Mouse (Mus musculus) adrenal gland, postnatal 36 days (tissue): ENCODE results near the gene Ssr4. TPM values are rescaled to one million over a fixed set of nuclear protein-coding genes. Genes with fewer than 3 reads are reported as not detected.
"Not testable (repeated sequence)": the region's sequence is repeated elsewhere in the genome, so short reads cannot be mapped to it uniquely, and the experiment has no call there.

Source experiments
- DNase-seq, 2 experiments: peaks; one replicate each; pipeline ENCODE4 v3.0.0; 2021; ENCODE audit warnings: mixed read lengths in 1 of 2
- long read RNA-seq, 2 experiments: library from polyadenylated mRNA; stranded (forward); transcript quantifications; one replicate each; pipeline ENCODE4 v2.0.0; 2021; ENCODE audit warnings: borderline sequencing depth in 2 of 2
- total RNA-seq, 2 experiments: library from RNA; stranded (reverse); gene quantifications; 2 replicates each; pipeline ENCODE4 v1.2.3; 2021

Ssr4 gene
- 100 to 1,000 TPM; 161 to 166 TPM for total RNA-seq
- long read RNA-seq, experiment 1, transcript Ssr4-208 (6 exons, 800 nt), result major isoform, 124 of 177 reads
- long read RNA-seq, experiment 1, transcript Ssr4-201 (6 exons, 765 nt), result minor isoform, 38 of 177 reads
- long read RNA-seq, experiment 1, partial matches to known transcripts, result 10 of 177 reads
- long read RNA-seq, experiment 1, other reads (novel, unspliced or antisense), result 2 of 177 reads
- long read RNA-seq, experiment 2, transcript Ssr4-208 (6 exons, 800 nt), result major isoform, 49 of 81 reads
- long read RNA-seq, experiment 2, transcript Ssr4-201 (6 exons, 765 nt), result minor isoform, 20 of 81 reads
- long read RNA-seq, experiment 2, partial matches to known transcripts, result 8 of 81 reads
- long read RNA-seq, experiment 2, other reads (novel, unspliced or antisense), result 3 of 81 reads

DNA sequence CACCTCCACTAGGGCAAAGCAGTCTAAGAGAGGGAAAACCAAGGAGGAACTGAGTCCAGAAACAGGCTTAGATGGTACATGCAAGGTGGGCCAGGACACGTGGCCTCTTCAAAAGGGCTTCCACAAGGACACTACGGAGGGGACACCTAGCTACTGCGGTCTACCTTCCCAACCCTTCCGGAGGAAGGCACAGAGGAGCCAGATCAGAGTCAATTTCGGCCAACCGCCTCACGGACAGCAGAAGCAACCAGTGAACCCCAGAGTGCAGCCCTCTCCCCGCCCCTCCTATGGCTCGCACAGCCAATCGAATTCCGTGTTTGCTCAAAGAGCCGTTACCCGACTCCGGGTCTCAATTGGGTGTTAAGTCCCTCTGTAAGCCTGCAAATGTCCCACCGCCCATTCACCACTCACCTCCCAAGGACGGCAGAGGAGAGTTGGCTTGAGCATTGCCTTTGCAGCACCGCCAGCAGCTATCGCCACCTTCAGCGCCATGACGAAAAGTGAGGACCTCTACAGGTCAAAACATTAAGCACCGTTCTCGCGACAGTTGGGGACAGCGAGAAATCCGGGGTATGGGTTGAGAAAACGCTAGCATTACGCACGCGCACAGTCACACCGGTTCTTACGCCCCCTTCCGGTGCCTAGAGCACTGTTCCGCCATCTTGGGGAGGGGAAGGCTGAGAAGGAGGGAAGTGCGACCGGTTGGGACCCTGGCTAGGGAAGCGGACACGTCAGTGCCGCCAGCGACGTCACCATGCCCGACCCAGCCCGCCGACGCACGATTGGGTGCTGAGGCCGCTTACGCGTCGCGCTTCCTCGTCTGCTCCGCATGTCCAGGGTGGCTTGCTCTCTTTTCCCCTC, at the start of gene Ssr4, which contains the start of gene Idh3g:
Ssr4 (plus strand) TSS at position 665 of the 861 bp plus-strand sequence.
Idh3g (minus strand) TSS at position 534 of the 861 bp plus-strand sequence.
- peak; percentile 92 to 93 for DNase-seq

DNA sequence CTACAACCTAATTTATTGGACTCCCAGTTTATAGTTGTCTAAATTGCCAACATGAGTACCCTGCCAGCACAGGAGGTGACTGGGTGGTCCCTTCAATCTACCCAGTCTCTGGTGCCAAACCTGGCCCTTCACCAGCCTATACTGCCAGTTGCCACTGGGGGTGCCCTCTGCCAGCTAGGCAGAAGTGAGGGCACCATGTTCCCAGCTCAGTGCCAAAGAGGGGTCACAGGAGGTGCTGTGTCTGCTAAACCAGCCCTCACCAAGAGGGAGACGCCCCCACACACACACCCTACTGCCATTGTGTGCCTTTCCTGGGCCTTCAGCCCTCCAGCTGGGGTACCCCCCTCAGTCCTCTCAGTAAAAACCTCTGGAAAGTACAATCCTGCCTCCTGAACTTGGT, 48.7 kb upstream of the Ssr4 start:
- DNase-seq, result no peak

DNA sequence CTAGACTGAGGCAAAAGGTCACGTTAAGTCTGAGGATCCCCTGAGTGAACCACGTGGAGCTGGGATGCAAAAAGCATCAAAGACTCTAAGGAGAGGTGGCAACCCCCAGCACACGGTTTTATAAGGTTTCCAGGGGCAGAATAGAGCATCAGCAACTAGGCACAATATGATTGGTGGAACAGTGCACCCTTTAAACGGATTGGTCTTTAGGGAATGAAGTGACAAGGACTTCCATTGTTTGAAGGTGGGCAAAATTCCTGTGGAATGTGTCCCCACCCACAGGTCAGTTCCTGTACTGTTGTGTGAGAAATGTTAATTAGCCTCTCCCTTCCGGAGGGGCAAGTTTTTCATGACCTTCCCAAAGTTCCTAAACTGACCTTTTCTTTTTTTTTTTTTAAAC, 47.7 kb upstream of the Ssr4 start:
- DNase-seq, result no peak

DNA sequence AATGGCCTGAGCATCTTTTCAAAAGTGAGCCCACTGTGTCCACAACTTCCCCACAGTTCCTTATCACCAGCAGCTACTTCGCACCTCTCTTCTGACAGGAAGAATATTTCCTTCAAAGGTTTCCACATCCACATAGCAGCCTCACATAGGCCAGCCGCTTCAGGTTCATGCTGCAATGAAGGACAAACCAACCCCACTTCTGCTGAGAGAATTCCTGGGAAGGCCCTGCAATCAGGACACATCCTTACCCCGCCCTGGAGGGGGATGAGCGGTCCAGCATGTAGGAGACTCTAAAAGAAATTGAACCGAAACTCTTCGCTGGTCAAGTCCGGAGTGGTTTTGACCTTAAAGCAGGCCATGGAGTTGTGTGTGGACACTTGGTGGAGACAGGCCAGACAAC, 47.0 kb upstream of the Ssr4 start:
- DNase-seq, result not testable (repeated sequence)

DNA sequence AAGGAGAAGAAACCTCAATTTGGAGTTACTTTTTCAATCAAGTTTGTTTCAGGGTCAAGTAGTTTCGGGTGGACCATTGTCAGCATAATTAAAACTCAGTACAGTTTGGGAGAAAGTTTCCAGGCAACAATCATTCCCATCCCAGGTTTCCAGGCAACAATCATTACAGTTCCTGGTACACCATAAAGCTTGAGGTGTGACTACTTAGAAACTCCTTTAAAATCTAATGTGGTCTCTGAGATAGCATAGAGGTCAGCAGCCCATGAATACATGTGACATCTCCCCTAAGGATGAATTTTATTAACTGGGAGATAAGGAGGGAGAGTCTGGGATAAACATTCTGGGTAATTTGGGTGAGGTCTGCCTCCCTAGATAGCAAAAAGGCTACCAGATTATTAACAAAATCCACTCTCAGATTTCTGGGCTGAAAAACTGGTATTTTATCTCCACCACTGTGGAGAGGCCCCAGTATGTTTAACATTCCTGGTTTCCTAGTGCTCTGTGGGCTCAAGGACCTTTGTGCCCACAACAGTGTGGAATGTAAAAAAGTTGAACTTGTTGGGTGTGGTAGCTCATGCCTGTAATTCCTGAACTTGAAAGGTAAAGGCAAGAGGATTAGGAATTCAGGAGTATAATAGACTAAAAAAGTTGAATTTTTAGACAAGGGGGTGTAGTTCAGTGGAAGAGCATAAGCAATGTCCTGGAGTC, 41.9 kb upstream of the Ssr4 start:
- no peak for DNase-seq

DNA sequence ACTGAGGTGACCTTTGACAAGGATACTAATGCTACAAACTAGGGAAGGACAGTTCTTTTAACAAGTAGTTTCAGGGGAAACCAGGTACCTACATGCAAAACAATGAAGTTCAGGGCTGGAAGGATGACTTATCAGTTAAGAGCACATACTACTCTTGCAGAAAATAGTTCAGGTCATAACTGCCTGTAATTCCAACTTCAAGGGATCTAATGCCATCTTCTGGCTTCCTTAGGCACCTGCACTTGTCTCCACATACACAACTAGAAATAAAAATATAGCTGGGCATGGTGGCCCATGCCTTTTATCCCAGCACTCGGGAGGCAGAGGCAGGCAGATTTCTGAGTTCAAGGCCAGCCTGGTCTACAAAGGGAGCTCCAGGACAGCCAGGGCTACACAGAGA, 37.9 kb upstream of the Ssr4 start:
- no peak for DNase-seq

DNA sequence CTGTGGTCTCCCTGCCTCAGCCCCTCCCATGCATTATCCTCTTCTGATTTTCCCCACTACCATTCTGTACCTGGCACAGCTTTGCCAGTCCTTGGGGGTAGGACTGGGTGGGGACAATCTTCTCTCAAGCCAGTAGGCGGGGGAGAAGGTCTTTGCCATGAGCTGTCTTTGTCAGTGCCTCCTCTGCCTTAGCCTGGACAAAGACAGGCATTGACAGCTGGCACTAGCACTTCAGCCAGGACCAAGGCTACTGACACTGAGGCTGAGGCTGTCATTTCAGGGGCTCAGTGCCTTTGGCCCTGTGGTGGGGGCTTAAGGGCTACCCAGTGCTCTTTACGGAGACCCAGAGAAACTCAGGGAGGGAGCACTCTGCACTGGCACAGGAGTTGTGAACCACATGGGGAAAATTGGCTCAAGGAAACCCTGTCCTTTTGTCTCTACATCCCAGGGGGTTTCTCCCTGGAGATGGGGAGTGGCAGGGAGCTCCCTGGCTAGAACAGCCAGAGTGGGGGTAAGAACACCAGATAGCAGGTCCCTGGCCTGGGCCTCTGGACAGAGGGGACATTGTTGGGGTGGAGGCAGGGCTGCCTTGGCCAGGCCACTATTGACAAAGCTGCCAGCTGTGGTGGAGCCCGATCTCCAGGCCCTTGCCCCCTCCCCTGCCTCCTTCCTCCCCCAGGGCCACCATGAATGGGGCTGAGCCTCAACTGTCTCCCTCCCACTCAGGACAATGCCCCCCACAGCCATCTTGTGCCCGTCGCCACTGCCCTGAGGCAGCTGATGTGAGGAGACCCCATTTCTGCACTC, 30.3 kb upstream of the Ssr4 start, which contains the start of gene Plxnb3:
Plxnb3 (plus strand) TSS at position 757 of the 807 bp plus-strand sequence.
- DNase-seq, result no peak

DNA sequence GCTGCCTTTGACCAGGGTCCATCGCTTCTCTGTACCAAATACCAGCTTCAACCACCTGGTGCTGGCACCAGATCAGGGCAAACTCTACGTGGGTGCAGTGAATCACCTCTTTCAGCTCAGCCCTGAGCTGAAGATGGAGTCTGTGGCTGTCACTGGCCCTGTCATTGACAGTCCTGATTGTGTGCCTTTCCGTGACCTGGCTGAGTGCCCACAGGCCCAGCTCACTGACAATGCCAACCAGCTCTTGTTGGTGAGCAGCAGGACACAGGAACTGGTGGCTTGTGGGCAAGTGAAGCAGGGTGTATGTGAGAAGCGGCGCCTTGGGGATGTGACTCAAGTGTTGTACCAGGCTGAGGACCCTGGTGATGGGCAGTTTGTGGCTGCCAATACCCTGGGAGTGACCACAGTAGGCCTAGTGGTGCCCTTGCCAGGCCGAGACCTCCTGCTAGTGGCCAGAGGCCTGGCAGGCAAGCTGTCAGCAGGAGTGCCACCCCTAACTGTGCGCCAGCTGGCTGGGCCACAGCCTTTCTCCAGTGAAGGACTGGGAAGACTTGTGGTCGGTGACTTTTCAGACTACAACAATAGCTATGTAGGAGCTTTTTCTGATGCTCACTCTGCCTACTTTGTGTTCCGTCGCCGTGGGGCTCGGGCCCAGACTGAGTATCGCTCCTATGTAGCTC, 28.1 kb upstream of the Ssr4 start:
- peak; percentile 8 to 39 for DNase-seq

DNA sequence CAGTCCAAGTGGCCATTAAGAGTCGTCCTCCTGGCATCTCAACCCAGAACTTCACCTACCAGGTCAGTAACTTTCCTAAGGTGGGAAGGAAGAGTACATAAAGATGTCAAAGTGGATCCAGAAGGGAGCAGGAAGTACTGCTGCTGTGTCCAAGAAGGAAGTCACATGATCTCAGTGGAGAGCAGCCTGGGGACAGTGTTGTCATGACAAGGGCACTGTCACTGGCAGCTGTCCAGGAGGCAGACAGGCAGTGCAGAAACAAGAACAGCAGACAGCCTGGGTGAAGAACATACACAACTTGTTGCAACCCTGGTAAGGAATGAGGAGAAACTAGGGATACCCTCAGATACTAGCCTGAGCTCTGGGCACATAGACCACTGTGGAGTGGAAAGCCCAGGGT, 21.5 kb upstream of the Ssr4 start:
- peak; percentile 81 to 83 for DNase-seq

DNA sequence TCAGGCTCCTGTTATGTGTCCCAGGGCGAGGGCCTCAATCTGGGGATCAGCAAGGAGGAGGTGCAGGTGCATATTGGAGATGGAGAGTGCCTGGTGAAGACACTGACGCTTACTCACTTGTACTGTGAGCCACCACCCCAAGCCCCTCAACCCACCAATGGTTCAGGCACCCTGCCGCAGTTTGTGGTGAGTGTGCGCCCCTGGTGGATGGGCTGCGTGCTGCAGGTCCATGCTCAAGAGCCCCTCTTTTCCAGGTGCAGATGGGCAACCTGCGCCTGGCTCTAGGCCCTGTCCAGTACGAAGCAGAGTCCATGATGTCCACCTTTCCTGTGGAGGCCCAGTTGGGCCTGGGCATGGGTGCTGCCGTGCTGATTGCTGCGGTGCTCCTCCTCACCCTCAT, 19.6 kb upstream of the Ssr4 start:
- no peak for DNase-seq

DNA sequence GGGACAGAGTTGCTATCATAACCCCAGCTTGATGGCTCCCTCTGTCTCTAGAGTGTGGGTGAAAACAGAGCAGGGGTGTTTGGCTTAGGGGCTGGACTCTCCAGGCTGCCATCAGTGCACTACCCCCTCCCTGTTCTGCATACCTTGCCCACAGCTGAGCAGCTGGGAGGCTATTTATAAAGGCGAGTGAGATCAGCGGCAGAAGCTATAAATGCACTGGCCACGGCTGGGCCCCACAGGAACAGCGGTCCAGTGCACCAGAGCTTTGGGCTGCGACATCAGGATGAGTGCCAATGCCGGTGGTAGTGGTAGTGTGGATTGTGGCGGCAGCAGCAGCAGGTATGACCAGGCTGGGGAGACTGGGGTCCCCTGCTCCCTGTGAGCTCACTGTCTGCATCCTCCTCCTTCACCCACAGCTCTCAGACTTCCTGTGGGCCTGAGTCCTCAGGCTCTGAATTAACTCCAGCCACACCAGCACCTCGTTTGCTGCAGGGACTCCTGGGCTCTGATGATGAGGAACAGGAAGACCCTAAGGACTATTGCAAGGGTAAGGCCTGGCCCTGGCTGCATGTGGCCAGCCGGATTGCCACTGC, 12.6 kb upstream of the Ssr4 start, which contains the start of gene Srpk3:
Srpk3 (plus strand) TSS at position 238 of the 593 bp plus-strand sequence.
- DNase-seq, result no peak

DNA sequence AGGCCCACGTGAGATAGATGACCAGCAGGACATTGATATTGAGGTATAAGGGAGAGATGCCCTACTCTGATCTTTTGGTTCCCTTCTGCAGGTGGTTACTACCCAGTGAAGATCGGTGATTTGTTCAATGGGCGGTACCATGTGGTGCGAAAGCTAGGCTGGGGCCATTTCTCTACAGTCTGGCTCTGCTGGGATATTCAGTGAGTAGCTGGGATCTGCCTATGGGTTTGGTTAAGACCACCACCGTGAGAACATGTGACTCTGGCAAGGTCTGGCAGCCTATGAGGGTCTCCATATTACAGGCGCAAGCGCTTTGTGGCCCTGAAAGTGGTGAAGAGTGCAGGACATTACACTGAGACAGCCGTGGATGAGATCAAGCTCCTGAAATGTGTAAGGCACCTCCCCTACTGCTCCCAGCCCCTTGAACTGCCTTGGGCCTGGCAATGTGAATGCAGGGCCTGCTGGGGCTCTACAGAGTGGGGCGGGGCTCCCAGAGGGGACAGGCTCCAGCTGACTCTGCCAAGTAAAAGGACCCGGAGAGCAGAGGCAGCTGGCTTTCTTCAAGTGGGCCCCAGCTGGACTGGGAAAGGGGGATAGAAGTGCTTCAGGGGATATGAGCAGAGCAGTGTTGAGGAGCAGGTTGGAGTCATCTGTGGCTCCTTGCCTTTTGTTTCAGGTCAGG, 11.9 kb upstream of the Ssr4 start:
- no peak for DNase-seq

DNA sequence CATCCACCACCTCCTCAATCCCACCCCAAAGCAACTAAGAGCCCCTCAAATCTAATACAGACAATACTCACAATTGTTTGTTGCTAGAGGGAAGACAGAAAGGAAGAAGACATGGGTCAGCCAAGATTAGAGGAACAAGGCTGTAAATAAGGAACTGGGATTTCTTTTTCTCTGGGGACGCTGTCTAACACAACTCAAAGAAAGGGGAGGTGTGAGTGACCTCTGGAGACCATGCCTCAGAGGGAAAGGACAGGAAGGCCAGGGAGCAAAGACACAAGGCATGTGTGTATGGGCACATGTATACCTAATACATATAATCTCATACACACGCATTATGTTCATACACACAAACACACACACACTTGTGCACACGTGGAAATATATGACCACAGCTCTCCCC, 4.6 kb upstream of the Ssr4 start:
- no peak for DNase-seq

DNA sequence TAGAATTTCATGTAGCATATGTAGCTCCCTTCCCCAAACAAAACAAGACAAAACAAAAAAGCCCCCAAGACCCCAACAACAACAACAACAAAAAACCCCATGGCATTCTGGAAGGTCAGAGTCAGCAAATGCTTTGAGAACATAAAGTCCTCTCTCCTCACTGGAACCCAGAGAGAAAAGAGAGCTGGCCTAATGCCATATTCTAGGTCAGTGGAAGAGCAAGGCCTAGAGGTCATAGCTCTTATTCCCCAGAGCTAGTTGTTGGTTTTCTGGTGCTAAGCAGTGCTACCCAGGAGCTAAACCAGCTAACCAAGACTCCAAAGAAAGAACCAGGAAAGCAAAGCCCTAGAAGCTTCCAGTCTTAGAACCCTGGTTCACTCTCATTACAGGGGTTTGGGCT, 1.2 kb upstream of the Ssr4 start:
- no peak for DNase-seq

DNA sequence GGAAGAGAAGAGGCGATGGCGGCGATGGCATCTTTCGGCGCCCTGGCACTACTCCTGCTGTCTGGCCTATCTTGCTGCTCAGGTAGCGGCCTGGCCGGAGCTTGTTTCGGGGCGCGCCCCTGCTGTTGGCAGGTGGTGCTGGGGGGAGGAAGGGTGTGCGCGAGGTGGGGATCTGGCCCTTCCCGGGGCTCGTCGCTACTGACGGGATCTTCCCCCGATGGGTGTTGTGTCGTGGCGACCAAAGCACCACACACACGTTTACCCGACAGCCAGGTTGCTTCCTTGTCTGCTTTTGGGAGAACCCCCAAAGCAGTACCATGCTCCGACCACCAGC, 364 bp downstream of the Ssr4 start:
- no peak for DNase-seq

DNA sequence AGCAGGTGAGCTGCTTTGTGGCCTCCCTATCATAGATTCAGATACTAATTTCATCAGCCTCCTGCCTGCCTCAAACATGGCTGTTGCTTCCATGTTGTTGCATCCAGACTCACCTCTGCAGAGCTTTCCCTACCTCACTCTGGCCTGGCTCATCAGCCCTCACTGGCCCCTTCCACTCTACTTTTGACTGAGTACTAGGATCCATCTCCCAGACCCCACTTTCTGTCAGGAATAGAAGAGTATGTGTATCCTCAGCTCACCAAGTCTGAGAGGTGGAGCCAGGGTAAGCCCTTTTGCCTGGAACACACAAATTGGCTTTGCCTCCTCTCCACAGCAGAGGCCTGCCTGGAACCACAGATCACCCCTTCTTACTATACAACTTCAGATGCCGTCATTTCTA, 1.7 kb downstream of the Ssr4 start:
- no peak for DNase-seq

DNA sequence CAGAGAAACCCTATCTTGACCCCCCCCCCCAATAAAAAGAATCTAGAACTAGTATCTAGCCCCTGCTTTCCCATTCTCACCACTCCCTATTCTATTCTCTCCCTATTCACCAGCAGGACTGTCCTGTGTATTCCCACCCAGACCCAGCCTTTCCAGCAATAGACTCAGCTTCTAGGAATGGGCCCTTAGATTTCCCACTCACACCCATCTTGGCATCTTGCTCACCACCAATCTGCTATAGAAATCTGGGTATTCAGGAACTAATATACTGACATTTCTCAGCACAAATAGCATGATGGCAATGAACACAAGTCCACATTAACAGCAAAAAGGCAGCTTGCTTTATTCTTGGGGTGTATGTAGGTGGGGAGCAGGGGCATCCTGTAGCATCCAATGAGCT, 6.2 kb downstream of the Ssr4 start:
- no peak for DNase-seq

DNA sequence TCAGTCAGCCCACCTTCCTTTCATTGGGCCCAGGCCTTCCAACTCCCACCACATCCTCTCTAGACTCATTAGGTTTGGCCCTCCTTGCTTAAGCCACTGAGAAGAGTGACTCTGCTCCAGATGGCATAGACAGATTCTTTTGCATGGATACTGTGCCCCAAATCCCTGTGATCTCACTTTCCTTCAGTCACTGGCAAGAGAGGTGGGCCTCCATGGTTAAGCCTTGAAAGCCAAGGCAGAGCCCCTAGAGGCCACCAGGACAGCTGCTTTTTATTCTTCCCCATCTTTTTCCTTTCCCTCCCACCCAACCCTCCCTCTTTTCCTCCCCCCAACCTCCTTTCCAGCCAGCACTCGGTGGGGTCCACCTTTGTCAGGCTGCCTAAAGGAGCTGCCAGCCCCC, 6.7 kb downstream of the Ssr4 start:
- DNase-seq, result no peak

DNA sequence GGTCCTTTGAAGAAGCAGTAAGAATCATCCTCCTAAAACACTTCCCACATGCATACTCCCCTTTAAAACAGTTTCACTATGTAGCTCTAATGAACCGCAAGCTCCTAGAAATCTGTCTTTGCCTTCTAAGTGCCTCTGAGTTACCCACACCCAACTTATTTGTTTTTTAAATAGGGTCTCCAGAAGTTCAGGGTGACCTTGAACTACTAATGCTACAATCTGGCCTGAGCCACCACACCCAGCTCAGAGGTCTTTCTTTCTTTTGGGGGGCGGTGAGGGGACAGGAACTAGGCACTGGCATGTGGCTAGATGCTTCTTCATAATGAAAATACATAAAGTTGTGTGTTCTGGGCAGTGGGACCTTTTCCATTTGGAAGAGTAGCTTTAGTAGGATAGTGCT, 10.7 kb downstream of the Ssr4 start:
- no peak for DNase-seq

DNA sequence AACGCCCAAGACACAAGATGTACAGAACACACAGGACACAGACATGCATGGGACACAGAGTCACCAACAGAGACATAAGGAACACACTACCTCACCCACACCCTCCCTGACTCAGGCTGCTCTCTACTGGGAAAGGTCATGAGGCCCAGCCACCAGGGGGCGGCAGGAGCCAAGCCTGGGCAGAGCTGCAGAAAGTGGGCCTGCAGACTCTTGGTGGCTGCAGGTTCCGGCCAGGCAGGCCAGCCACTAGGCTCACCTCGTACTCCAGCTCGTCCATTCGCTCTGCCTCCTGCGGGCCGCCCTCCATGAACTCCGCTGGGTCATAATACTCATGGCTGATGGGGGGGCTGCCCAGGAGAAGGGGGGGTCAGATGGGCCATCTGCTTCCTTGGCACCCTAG, 11.7 kb downstream of the Ssr4 start:
- DNase-seq, result peak; percentile 74 to 88
